Mouse (Mus musculus) kidney, adult 2 months (tissue): ENCODE measurements around the gene Hnrnpul1. TPM values are rescaled to one million over a fixed set of nuclear protein-coding genes. Genes with fewer than 3 reads are reported as not detected.

ENCODE experiments used
- DNase-seq: peaks from one replicate; pipeline ENCODE4 v3.0.0; 2021
- H3K27ac ChIP-seq: fragments of 200-500 bp; 2 replicates; pipeline ENCODE4 v1.5.1; 2012; ENCODE audit warnings: low read depth, low read length, control low read depth, inconsistent platforms; ENCODE audit not compliant: insufficient read depth
- H3K27me3 ChIP-seq: fragments of 200-500 bp; replicated peaks from 2 replicates; pipeline ENCODE4 v1.6.1; 2012; ENCODE audit warnings: mild to moderate bottlenecking, moderate library complexity, low read length, inconsistent platforms; ENCODE audit not compliant: control insufficient read depth, insufficient read depth
- H3K36me3 ChIP-seq: fragments of 200-500 bp; 2 replicates; pipeline ENCODE4 v1.6.1; 2012; ENCODE audit warnings: mild to moderate bottlenecking, moderate library complexity, low read length, inconsistent platforms; ENCODE audit not compliant: control insufficient read depth, insufficient read depth
- H3K4me1 ChIP-seq: fragments of 200-500 bp; 2 replicates; pipeline ENCODE4 v1.6.1; 2011; ENCODE audit warnings: low read length; ENCODE audit not compliant: control insufficient read depth, insufficient read depth
- H3K4me3 ChIP-seq: fragments of 200-500 bp; 2 replicates; pipeline ENCODE4 v1.5.1; 2011; ENCODE audit warnings: mild to moderate bottlenecking, low read depth, low read length, control low read depth; ENCODE audit not compliant: insufficient read depth
- CTCF ChIP-seq: fragments of 200-500 bp; conservative IDR thresholded peaks from 2 replicates; pipeline ENCODE4 v1.5.1; 2011; ENCODE audit warnings: low read depth, mild to moderate bottlenecking, control low read depth, low read length, moderate library complexity, mixed read lengths; ENCODE audit not compliant: insufficient read depth, insufficient read length
- POLR2A ChIP-seq: fragments of 200-500 bp; IDR thresholded peaks from one replicate; pipeline ENCODE4 v1.6.1; 2011; ENCODE audit warnings: low read depth, low read length, control low read depth
- WGBS: fragments of 180-500 bp; shearing (Covaris S2); methylation state at CpG from one replicate; pipeline ENCODE4 v1.1.7; 2018; 5-methylcytosine and 5-hydroxymethylcytosine counted together
- polyA plus RNA-seq: library from polyadenylated mRNA; depleted of rRNA; stranded (reverse); fragments of >200 nt; gene quantifications from 2 replicates; pipeline ENCODE4 v1.2.3, GENCODE M21; 2012; rRNA removed

Hnrnpul1 gene
- polyA plus RNA-seq, 1 experiment: 41.7 TPM

DNA sequence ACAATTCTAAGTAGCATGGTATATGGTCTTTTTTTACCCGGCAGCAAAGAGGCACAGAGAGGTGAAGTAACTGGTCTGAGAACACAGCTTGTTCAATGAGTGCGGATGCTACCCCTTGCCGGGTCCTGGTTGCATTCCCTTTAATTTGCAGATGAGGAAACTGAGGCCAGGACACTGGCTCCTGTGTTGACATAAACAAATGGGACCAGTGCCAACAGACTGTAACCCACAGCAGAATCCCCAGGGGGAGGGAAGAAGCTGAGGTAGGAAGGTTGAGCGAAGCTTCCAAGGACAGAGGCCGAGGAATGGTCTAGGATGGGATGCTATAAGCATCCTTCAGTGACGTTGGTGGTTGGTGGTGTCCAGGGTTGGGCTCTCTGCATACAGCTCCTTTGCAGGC is 79.2 kb downstream of the Hnrnpul1 start:
- H3K27ac ChIP-seq: no peak overlapping the region
- 0 out of 2 replicates have a peak, but pooled peaks cover 2% of the 10 kb centered on the region for H3K27me3 ChIP-seq
- H3K4me3 ChIP-seq: no peak overlapping the region
- no peaks in the 10 kb centered on the region for H3K4me1 ChIP-seq
- 52% methylated on average over 6 of the region's 6 CpGs for WGBS
- TF ChIP-seq POLR2A (no peak), CTCF (no peak)
- DNase-seq: no peak
- H3K36me3 ChIP-seq: no peaks in the 10 kb centered on the region

DNA sequence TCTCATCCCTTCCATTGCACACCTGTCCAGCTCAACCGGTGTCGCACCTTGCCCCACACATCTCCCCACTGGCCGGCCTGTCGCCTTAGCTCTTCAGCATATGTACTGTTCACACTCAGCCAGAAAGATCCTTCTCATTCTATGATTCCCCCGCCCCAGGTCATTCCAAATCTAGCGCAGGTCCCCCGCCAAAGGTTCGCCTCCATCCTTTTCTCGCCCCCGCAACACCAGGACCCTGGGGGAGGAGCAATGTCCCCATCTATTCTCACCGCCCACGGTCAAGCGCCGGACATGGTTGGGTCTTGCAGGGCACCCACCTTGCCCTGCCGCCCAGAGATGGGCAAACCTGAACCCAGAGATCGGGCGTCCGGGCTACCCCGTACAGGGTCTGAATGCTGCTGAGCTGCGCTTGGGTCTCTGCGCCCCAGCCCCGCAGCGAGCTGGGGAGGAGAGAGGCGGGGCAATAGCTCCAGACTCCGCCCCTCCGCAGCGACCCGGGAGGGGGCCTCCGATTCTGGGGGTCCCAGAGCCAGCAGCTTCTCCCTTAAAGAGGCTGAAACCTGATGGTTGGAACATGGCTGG is 79.7 kb downstream of the Hnrnpul1 start, which contains the start of gene Tmem91:
Gene Tmem91, minus strand, starts transcription at position 448 of the 582 bp plus-strand sequence.
- no peaks in the 10 kb centered on the region for H3K36me3 ChIP-seq
- H3K27ac ChIP-seq: no peak within 1 kb of the TSS
- 3% methylated on average over 29 of the region's 29 CpGs for WGBS
- 0 out of 2 replicates have a peak, but pooled peaks cover 2% of the 10 kb centered on the region for H3K27me3 ChIP-seq
- H3K4me3 ChIP-seq: no peak within 1 kb of the TSS
- H3K4me1 ChIP-seq: no peaks in the 10 kb centered on the region
- DNase-seq: no peak
- TF ChIP-seq CTCF (no peak), POLR2A (no peak)

DNA sequence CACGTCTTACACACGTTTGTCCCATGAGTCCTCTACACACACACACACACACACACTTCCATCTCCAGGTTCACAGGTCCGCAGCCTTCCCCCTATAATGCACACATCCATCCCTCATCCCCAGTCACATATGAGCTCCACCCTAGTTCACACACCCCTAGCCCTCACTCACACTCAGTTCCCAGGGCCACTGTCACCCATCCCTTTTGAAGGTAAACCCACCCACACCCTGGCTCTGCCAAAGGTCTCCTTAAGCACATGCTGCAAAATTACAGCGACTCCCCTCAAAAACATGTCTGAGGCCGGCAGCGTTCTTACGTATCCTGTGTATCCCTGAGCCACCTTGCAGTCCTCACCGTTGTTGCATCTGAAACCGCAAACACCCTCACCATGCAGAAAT is 80.3 kb downstream of the Hnrnpul1 start:
- H3K36me3 ChIP-seq: no peaks in the 10 kb centered on the region
- no peak overlapping the region for H3K27ac ChIP-seq
- DNase-seq: no peak
- H3K27me3 ChIP-seq: 0 out of 2 replicates have a peak, but pooled peaks cover 2% of the 10 kb centered on the region
- no peak overlapping the region for H3K4me3 ChIP-seq
- no peak for TF ChIP-seq CTCF
- no peak for TF ChIP-seq POLR2A
- 28% methylated on average over 9 of the region's 9 CpGs for WGBS
- H3K4me1 ChIP-seq: no peaks in the 10 kb centered on the region

DNA sequence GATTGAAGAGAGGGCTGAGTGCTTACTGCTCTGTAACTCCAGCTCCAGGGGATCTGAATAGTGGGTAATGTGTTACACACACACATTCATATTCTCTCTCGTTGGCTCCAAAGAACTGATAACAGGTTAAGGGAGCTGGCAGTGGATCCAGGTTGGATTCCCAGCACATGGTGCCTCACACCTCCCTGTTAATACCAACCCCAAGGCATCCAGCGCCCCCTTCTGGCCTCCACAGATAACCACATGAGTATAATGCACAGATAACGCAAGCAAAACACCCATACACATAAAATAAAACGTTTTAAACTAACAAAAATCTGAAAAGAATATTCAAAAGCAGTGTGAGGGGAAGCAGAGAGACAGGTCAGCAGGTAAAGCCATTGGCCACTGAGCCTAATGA is 82.1 kb downstream of the Hnrnpul1 start:
- no peaks in the 10 kb centered on the region for H3K36me3 ChIP-seq
- DNase-seq: no peak
- H3K4me1 ChIP-seq: no peaks in the 10 kb centered on the region
- no peak overlapping the region for H3K4me3 ChIP-seq
- H3K27me3 ChIP-seq: 0 out of 2 replicates have a peak, but pooled peaks cover 2% of the 10 kb centered on the region
- TF ChIP-seq POLR2A: no peak
- TF ChIP-seq CTCF: 0 out of 2 replicates have a peak, but pooled peaks have one; percentile 20
- H3K27ac ChIP-seq: no peak overlapping the region
- 52% methylated on average over 4 of the region's 4 CpGs for WGBS

DNA sequence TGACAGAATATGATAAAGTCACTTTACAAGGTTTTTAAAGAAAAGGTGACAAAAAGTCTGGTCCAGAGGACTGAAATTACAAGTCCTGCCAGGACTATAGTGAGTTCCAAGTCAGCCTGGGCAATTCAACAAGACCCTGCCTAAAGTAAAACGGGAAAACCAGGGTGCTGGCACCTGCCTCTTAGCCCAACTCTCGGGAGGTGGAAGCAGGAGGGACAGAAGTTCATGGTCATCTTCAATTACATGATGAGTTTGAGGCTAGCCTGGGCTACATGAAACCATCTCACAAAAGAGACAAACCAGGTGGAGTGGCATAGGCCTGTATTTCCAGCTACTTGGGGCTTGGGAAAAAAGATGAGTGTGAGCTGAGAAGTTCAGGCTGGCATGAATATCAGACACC is 82.9 kb downstream of the Hnrnpul1 start:
- no peak overlapping the region for H3K4me3 ChIP-seq
- WGBS: 84% methylated on average over 2 of the region's 2 CpGs
- no peak for DNase-seq
- no peaks in the 10 kb centered on the region for H3K36me3 ChIP-seq
- no peak overlapping the region for H3K27ac ChIP-seq
- no peaks in the 10 kb centered on the region for H3K4me1 ChIP-seq
- H3K27me3 ChIP-seq: 0 out of 2 replicates have a peak, but pooled peaks cover 2% of the 10 kb centered on the region
- no peak for TF ChIP-seq POLR2A
- no peak for TF ChIP-seq CTCF

Other genes with a start within 250 kb of the Hnrnpul1 start
- gene Ceacam2, start 214.9 kb downstream of the Hnrnpul1 start, polyA plus RNA-seq: 36.3 and 41.2 TPM in 2 replicates
- 31.4 and 49.7 TPM in 2 replicates for gene Erich4, start 138.9 kb downstream of the Hnrnpul1 start, polyA plus RNA-seq
- gene Dmac2, start 135.3 kb downstream of the Hnrnpul1 start, polyA plus RNA-seq: 114 and 134 TPM in 2 replicates
- gene B3gnt8, start 128.1 kb downstream of the Hnrnpul1 start, polyA plus RNA-seq: 9.6 and 10.6 TPM in 2 replicates
- 675 and 763 TPM in 2 replicates for gene Bckdha, start 95.8 kb downstream of the Hnrnpul1 start, polyA plus RNA-seq
- gene Exosc5, start 95.6 kb downstream of the Hnrnpul1 start, polyA plus RNA-seq: 64.9 and 70.1 TPM in 2 replicates
- gene Tmem91, start 79.6 kb downstream of the Hnrnpul1 start, polyA plus RNA-seq: 0.27 and 0.48 TPM in 2 replicates
- gene B9d2, start 74.0 kb downstream of the Hnrnpul1 start, polyA plus RNA-seq: 63.1 and 70.4 TPM in 2 replicates
- gene Tgfb1, start 67.8 kb downstream of the Hnrnpul1 start, polyA plus RNA-seq: 18.9 and 24.5 TPM in 2 replicates
- 52.5 and 53.5 TPM in 2 replicates for gene Ccdc97, start 35.7 kb downstream of the Hnrnpul1 start, polyA plus RNA-seq
- 31.0 and 36.1 TPM in 2 replicates for gene Axl, start 33.9 kb upstream of the Hnrnpul1 start, polyA plus RNA-seq
- gene Cyp2s1, start 62.2 kb upstream of the Hnrnpul1 start, polyA plus RNA-seq: 22.1 and 26.2 TPM in 2 replicates
- gene Cyp2b10, start 142.9 kb upstream of the Hnrnpul1 start, polyA plus RNA-seq: not detected in 2 replicates